Mouse (Mus musculus): ENCODE results near the gene Sec14l1.

DNA sequence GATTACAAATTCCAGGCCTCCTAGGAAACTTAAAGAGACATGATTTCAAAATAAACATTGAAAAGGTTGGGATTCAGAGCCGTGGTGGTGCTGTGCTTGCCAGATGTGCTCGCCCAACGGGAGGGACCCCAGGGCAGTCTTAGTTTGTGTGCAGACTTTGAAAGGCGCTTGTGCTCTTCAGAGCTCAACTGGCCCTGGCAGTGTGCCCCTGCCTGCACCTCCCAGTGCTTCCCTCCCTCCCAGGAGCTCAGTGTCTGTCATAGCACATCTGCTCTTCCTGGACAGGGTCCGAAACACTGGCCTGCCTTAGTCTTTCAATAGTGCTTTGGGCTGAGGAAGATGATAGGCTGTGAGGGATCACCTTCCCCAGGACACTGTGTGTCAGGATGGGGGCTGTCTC lies 15.9 kb downstream of the Sec14l1 start:
- TF ChIP-seq CTCF (IDR thresholded peaks at IDR 0.05; ENCODE audit: extremely low read depth, insufficient read length, insufficient replicate concordance, low read depth, low read length) = no peak
- no peak for TF ChIP-seq POLR2A (IDR thresholded peaks at IDR 0.05; ENCODE audit: low read depth, low read length)
